Mouse (Mus musculus) heart, adult 2 months (tissue): Measurements from ENCODE around the gene Slco1c1. TPM values are rescaled to one million over a fixed set of nuclear protein-coding genes. Genes with fewer than 3 reads are reported as not detected.

ENCODE experiments used
- DNase-seq, 2 experiments: peaks; one replicate each; pipeline ENCODE4 v3.0.0; 2021
- H3K27ac ChIP-seq: fragments of 200-600 bp; 2 replicates; pipeline ENCODE4 v1.8.1; 2022
- H3K27me3 ChIP-seq: fragments of 200-500 bp; 2 replicates; pipeline ENCODE4 v1.6.1; 2012; ENCODE audit warnings: mild to moderate bottlenecking, low read length, inconsistent platforms, mixed read lengths; ENCODE audit not compliant: control insufficient read depth, insufficient read depth
- H3K36me3 ChIP-seq: fragments of 200-500 bp; 2 replicates; pipeline ENCODE4 v1.6.1; 2012; ENCODE audit warnings: low read length, inconsistent platforms; ENCODE audit not compliant: control insufficient read depth, insufficient read depth
- H3K4me1 ChIP-seq: fragments of 200-500 bp; 2 replicates; pipeline ENCODE4 v1.6.1; 2011; ENCODE audit warnings: low read length; ENCODE audit not compliant: control insufficient read depth, insufficient read depth
- H3K4me3 ChIP-seq: fragments of 200-600 bp; 2 replicates; pipeline ENCODE4 v1.8.1; 2022
- H3K79me2 ChIP-seq: fragments of 200-500 bp; replicated peaks from 2 replicates; pipeline ENCODE4 v1.6.1; 2012; ENCODE audit warnings: mild to moderate bottlenecking, inconsistent platforms, low read length, moderate library complexity, mixed read lengths; ENCODE audit not compliant: control insufficient read depth, insufficient read depth
- H3K9ac ChIP-seq: fragments of 200-500 bp; 2 replicates; pipeline ENCODE4 v1.6.1; 2012; ENCODE audit warnings: low read depth, mild to moderate bottlenecking, control low read depth, inconsistent platforms, low read length, mixed read lengths
- CTCF ChIP-seq: fragments of 200-600 bp; IDR thresholded peaks from 2 replicates; pipeline ENCODE4 v1.8.1; 2022; ENCODE audit warnings: antibody characterized with exemption, mild to moderate bottlenecking, moderate library complexity
- EP300 ChIP-seq: fragments of 200-500 bp; IDR thresholded peaks from 2 replicates; pipeline ENCODE4 v1.6.1; 2011; ENCODE audit warnings: low read depth, low read length, control low read depth; ENCODE audit not compliant: insufficient read depth
- POLR2A ChIP-seq: fragments of 200-500 bp; IDR thresholded peaks from 2 replicates; pipeline ENCODE4 v1.6.1; 2011; ENCODE audit warnings: mild to moderate bottlenecking, low read depth, low read length, control low read depth; ENCODE audit not compliant: insufficient read depth
- WGBS: fragments of 180-500 bp; shearing (Covaris S2); methylation state at CpG from one replicate; pipeline ENCODE4 v1.1.7; 2018; 5-methylcytosine and 5-hydroxymethylcytosine counted together
- intact Hi-C: fragments of 180-260 bp; cut with DNase I; formaldehyde crosslinking; loops from one replicate; pipeline ENCODE4 v1.15.1; 2025
- polyA plus RNA-seq: library from polyadenylated mRNA; depleted of rRNA; stranded (reverse); fragments of >200 nt; gene quantifications from 2 replicates; pipeline ENCODE4 v1.2.3, GENCODE M21; 2012
- total RNA-seq, 2 experiments: library from RNA; stranded (reverse); gene quantifications; 2 replicates each; pipeline ENCODE4 v1.2.3; 2021

Slco1c1 gene
- total and polyA plus RNA-seq, 3 experiments, result 0.14 to 0.23 (median 0.23) TPM

- no peak for TF ChIP-seq CTCF
- TF ChIP-seq EP300, result no peak
- TF ChIP-seq POLR2A, result no peak
- H3K79me2 ChIP-seq, result no peaks in the 10 kb centered on the region
- H3K27ac ChIP-seq, result no peak overlapping the region
- no peaks in the 10 kb centered on the region for H3K4me1 ChIP-seq
- DNase-seq, result no peak
- no peaks in the 10 kb centered on the region for H3K36me3 ChIP-seq
- WGBS, result 91% methylated on average over 4 of the region's 4 CpGs
- no peak overlapping the region for H3K4me3 ChIP-seq
- intact Hi-C loops, result no loop called here
- no peak overlapping the region for H3K9ac ChIP-seq
- no peaks in the 10 kb centered on the region for H3K27me3 ChIP-seq
These were observed 29.3 kb upstream of the Slco1c1 start for GRCm38 (mm10) chr6:141494909-141495308.

GRCm38 (mm10) chr6:141495634-141496418, 28.3 kb upstream of the Slco1c1 start:
- DNase-seq, result no peak
- Histone ChIP-seq H3K27ac (no peak overlapping the region), H3K4me3 (no peak overlapping the region), H3K9ac (no peak overlapping the region), H3K36me3 (no peaks in the 10 kb centered on the region), H3K4me1 (no peaks in the 10 kb centered on the region), H3K27me3 (no peaks in the 10 kb centered on the region), H3K79me2 (no peaks in the 10 kb centered on the region)
- 64% methylated on average over 13 of the region's 13 CpGs for WGBS
- intact Hi-C loops, result no loop called here
- TF ChIP-seq POLR2A, result no peak
- TF ChIP-seq EP300, result no peak
- TF ChIP-seq CTCF, result no peak

GRCm38 (mm10) chr6:141499511-141499910, 24.7 kb upstream of the Slco1c1 start:
- no peak overlapping the region for H3K4me3 ChIP-seq
- H3K9ac ChIP-seq, result no peak overlapping the region
- H3K4me1 ChIP-seq, result no peaks in the 10 kb centered on the region
- intact Hi-C loops, result no loop called here
- no peaks in the 10 kb centered on the region for H3K27me3 ChIP-seq
- H3K79me2 ChIP-seq, result no peaks in the 10 kb centered on the region
- TF ChIP-seq POLR2A (no peak), CTCF (peak; percentile 62), EP300 (no peak)
- no peaks in the 10 kb centered on the region; the same call in 1 of the 2 replicates for H3K36me3 ChIP-seq
- DNase-seq, result no peak
- no peak overlapping the region for H3K27ac ChIP-seq

GRCm38 (mm10) chr6:141501171-141501570, 23.0 kb upstream of the Slco1c1 start:
- TF ChIP-seq CTCF (no peak), EP300 (no peak), POLR2A (no peak)
- WGBS, result 60% methylated on average over 3 of the region's 3 CpGs

GRCm38 (mm10) chr6:141522541-141522940, 1.6 kb upstream of the Slco1c1 start:
- H3K36me3 ChIP-seq, result no peaks in the 10 kb centered on the region
- intact Hi-C loops, result no loop called here
- no peak overlapping the region for H3K27ac ChIP-seq
- H3K9ac ChIP-seq, result no peak overlapping the region
- no peak overlapping the region for H3K4me3 ChIP-seq
- no peaks in the 10 kb centered on the region for H3K27me3 ChIP-seq
- no peaks in the 10 kb centered on the region for H3K79me2 ChIP-seq
- TF ChIP-seq CTCF, result no peak
- no peak for TF ChIP-seq POLR2A
- TF ChIP-seq EP300, result no peak
- 83% methylated on average over 2 of the region's 2 CpGs for whole genome bisulfite sequencing
- no peak for DNase-seq
- H3K4me1 ChIP-seq, result no peaks in the 10 kb centered on the region

More at GRCm38 (mm10) chr6:141501171-141501570, 23.0 kb upstream of the Slco1c1 start:
- no peak for DNase-seq
- Histone ChIP-seq H3K27ac (no peak overlapping the region), H3K4me1 (no peaks in the 10 kb centered on the region), H3K79me2 (no peaks in the 10 kb centered on the region), H3K27me3 (no peaks in the 10 kb centered on the region), H3K4me3 (no peak overlapping the region), H3K9ac (no peak overlapping the region), H3K36me3 (no peaks in the 10 kb centered on the region; the same call in 1 of the 2 replicates)
- intact Hi-C loops, result no loop called here

GRCm38 (mm10) chr6:141525787-141526186, 1.6 kb downstream of the Slco1c1 start:
- Histone ChIP-seq H3K4me1 (no peaks in the 10 kb centered on the region), H3K36me3 (no peaks in the 10 kb centered on the region)
- WGBS, result 100% methylated on average over 1 of the region's 1 CpGs

More at GRCm38 (mm10) chr6:141525787-141526186, 1.6 kb downstream of the Slco1c1 start:
- H3K27me3 ChIP-seq, result no peaks in the 10 kb centered on the region
- H3K79me2 ChIP-seq, result no peaks in the 10 kb centered on the region
- no peak overlapping the region for H3K9ac ChIP-seq
- intact Hi-C loops, result no loop called here
- TF ChIP-seq POLR2A, result no peak
- TF ChIP-seq CTCF, result no peak
- TF ChIP-seq EP300, result no peak
- no peak overlapping the region for H3K27ac ChIP-seq
- DNase-seq, result no peak
- no peak overlapping the region for H3K4me3 ChIP-seq
